Mouse (Mus musculus): ENCODE data around the gene Zcchc7. TPM values are rescaled to one million over a fixed set of nuclear protein-coding genes. Genes with fewer than 3 reads are reported as not detected.

Zcchc7 gene
- total and polyA plus RNA-seq, 3 experiments, result 17.8 to 18.2 TPM; not detected in 1

Other genes with a start within 250 kb of the Zcchc7 start
- not detected in 2 replicates for gene Pax5, start 45.4 kb upstream of the Zcchc7 start, total RNA-seq (2012; rRNA removed)
- not detected for gene Pax5, start 45.4 kb upstream of the Zcchc7 start, polyA plus RNA-seq (2012; ENCODE audit: insufficient read depth in 1 of 2, insufficient read length in 2 of 2, low read depth in 1 of 2, low replicate concordance in 2 of 2, missing spikeins in 1 of 2)
- gene Grhpr, start 225.5 kb downstream of the Zcchc7 start, total RNA-seq (2012; rRNA removed), result 27.3 and 43.0 TPM in 2 replicates
- 10 to 100 TPM in 1 of 2 experiments, not detected in 1; 76.4 TPM for gene Grhpr, start 225.5 kb downstream of the Zcchc7 start, polyA plus RNA-seq (2012; ENCODE audit: insufficient read depth in 1 of 2, insufficient read length in 2 of 2, low read depth in 1 of 2, low replicate concordance in 2 of 2, missing spikeins in 1 of 2)

All from MEL (cell line).